Mouse (Mus musculus): Measurements from ENCODE around the gene Dzank1. TPM values are rescaled to one million over a fixed set of nuclear protein-coding genes. Genes with fewer than 3 reads are reported as not detected.

Gene Dzank1
- 0.47 and 0.89 TPM in 2 replicates for polyA plus RNA-seq (2015; fragmentation: Nextera tagmentation; extraction: Ambion mirVana)

GRCm38 (mm10) chr2:144526981-144527820, at the start of gene Dzank1, which contains the start of gene Polr3f:
Gene Dzank1 (minus strand): TSS chr2:144527414.
Gene Polr3f (plus strand): TSS chr2:144527718.

GRCm38 (mm10) chr2:144555820-144556552, 28.8 kb upstream of the Dzank1 start, which contains the start of gene Sec23b:
Gene Sec23b (plus strand): TSS chr2:144556229.

GRCm38 (mm10) chr2:144550529-144550928, 23.3 kb upstream of the Dzank1 start, which contains the start of gene Rbbp9:
Gene Rbbp9 (minus strand): TSS chr2:144550869.

Other genes with a start within 250 kb of the Dzank1 start
- gene Ovol2, start 195.3 kb downstream of the Dzank1 start, polyA plus RNA-seq (2015; fragmentation: Nextera tagmentation; extraction: Ambion mirVana) = 1.6 and 1.8 TPM in 2 replicates
- 20.1 and 21.0 TPM in 2 replicates for gene Kat14, start 158.4 kb downstream of the Dzank1 start, polyA plus RNA-seq (2015; fragmentation: Nextera tagmentation; extraction: Ambion mirVana)
- 1.6 and 3.1 TPM in 2 replicates for gene Pet117, start 158.4 kb downstream of the Dzank1 start, polyA plus RNA-seq (2015; fragmentation: Nextera tagmentation; extraction: Ambion mirVana)
- gene Polr3f, start 304 bp upstream of the Dzank1 start, polyA plus RNA-seq (2015; fragmentation: Nextera tagmentation; extraction: Ambion mirVana) = 10.5 and 12.5 TPM in 2 replicates
- gene Rbbp9, start 23.5 kb upstream of the Dzank1 start, polyA plus RNA-seq (2015; fragmentation: Nextera tagmentation; extraction: Ambion mirVana) = 25.9 and 26.3 TPM in 2 replicates
- 49.1 and 56.0 TPM in 2 replicates for gene Sec23b, start 28.8 kb upstream of the Dzank1 start, polyA plus RNA-seq (2015; fragmentation: Nextera tagmentation; extraction: Ambion mirVana)
- gene Smim26, start 66.6 kb upstream of the Dzank1 start, polyA plus RNA-seq (2015; fragmentation: Nextera tagmentation; extraction: Ambion mirVana) = 43.2 and 48.1 TPM in 2 replicates
- 30.5 and 31.3 TPM in 2 replicates for gene Dtd1, start 72.5 kb upstream of the Dzank1 start, polyA plus RNA-seq (2015; fragmentation: Nextera tagmentation; extraction: Ambion mirVana)

Data from urinary bladder, postnatal 0 days (tissue).